Mouse (Mus musculus) myocyte (in vitro differentiated cells): ENCODE results near the gene Eif1.

Experiments used
- E2F4 ChIP-seq: IDR thresholded peaks from one replicate; pipeline ENCODE4 v1.6.1; 2011; ENCODE audit warnings: mild to moderate bottlenecking, control low read depth, moderate library complexity; ENCODE audit not compliant: insufficient read depth
- MAX ChIP-seq: IDR thresholded peaks from one replicate; pipeline ENCODE4 v1.6.1; 2011; ENCODE audit warnings: low read depth, mild to moderate bottlenecking, control low read depth
- MYOG ChIP-seq, 3 experiments: IDR thresholded peaks; one replicate each; pipeline ENCODE4 v1.6.1; 2011; ENCODE audit warnings: control low read depth in 2 of 3, low read depth in 2 of 3, mild to moderate bottlenecking in 2 of 3; ENCODE audit not compliant: insufficient read length in 2 of 3, control insufficient read depth in 1 of 3, insufficient read depth in 1 of 3
- POLR2A ChIP-seq: IDR thresholded peaks from one replicate; pipeline ENCODE4 v1.6.1; 2011; ENCODE audit warnings: low read depth, mild to moderate bottlenecking, control low read depth, moderate library complexity; ENCODE audit not compliant: insufficient read length
- POLR2AphosphoS2 ChIP-seq: IDR thresholded peaks from one replicate; pipeline ENCODE4 v1.6.1; 2011; ENCODE audit warnings: low read depth, control low read depth; ENCODE audit not compliant: insufficient read length
- TCF12 ChIP-seq: IDR thresholded peaks from one replicate; pipeline ENCODE4 v1.6.1; 2011; ENCODE audit warnings: mild to moderate bottlenecking, control low read depth; ENCODE audit not compliant: poor library complexity, insufficient read depth, severe bottlenecking
- TCF3 ChIP-seq: IDR thresholded peaks from one replicate; pipeline ENCODE4 v1.6.1; 2011; ENCODE audit warnings: low read depth, control low read depth; ENCODE audit not compliant: insufficient read length
- USF1 ChIP-seq: IDR thresholded peaks from one replicate; pipeline ENCODE4 v1.6.1; 2011; ENCODE audit warnings: low read depth, mild to moderate bottlenecking, control low read depth, moderate library complexity

DNA sequence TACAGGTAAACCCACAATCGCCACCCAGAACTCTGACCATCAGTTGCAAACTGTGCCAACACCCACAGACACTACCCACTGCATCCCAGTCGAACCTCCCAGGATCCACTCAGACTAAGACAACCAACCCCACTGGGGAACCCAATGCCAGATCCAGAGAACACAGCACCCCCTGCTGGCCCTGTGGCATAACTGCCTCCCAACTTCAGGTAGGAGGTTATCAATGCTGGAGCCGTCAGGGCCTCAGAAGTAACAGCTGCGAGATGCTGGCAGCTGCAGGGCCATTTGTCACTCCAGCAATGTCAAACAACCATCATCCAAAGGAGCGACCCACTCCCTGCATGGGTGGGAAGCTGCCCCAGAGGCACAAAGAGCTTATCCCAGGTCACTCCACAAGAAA lies 21.9 kb upstream of the Eif1 start:
- TF ChIP-seq MYOG (IDR thresholded peaks at IDR 0.05; ENCODE audit: control insufficient read depth in 1 of 3, insufficient read depth in 1 of 3, insufficient read length in 2 of 3, low read depth in 2 of 3) (peak in 2 of 3 experiments; percentile 29 to 59), POLR2A (no peak), TCF12 (no peak), POLR2AphosphoS2 (no peak), E2F4 (no peak), TCF3 (no peak), USF1 (no peak), MAX (no peak)
